Mouse (Mus musculus) limb, embryonic 10.5 days (tissue): Measurements from ENCODE around the gene Serpina3k. TPM values are rescaled to one million over a fixed set of nuclear protein-coding genes. Genes with fewer than 3 reads are reported as not detected.
"Not testable (repeated sequence)": the region's sequence is repeated elsewhere in the genome, so short reads cannot be mapped to it uniquely, and the experiment has no call there.

Source experiments
- DNase-seq: peaks from one replicate; pipeline ENCODE4 v3.0.0-alpha.2; 2017; ENCODE audit warnings: low spot score
- H3K27ac ChIP-seq: fragments of 300-500 bp; sonication (generic); 2 replicates; pipeline ENCODE4 v1.5.1; 2016; ENCODE audit warnings: mild to moderate bottlenecking
- H3K27me3 ChIP-seq: fragments of 300-500 bp; sonication (generic); 2 replicates; pipeline ENCODE4 v1.6.1; 2016; ENCODE audit warnings: low read depth, mild to moderate bottlenecking; ENCODE audit not compliant: poor library complexity, severe bottlenecking
- H3K36me3 ChIP-seq: fragments of 300-500 bp; sonication (generic); 2 replicates; pipeline ENCODE4 v1.6.1; 2016; ENCODE audit warnings: mild to moderate bottlenecking, moderate library complexity
- H3K4me1 ChIP-seq: fragments of 300-500 bp; sonication (generic); 2 replicates; pipeline ENCODE4 v1.6.1; 2016
- H3K4me3 ChIP-seq: fragments of 300-500 bp; sonication (generic); 2 replicates; pipeline ENCODE4 v1.5.1; 2016; ENCODE audit warnings: mild to moderate bottlenecking, moderate library complexity
- H3K9me3 ChIP-seq: fragments of 300-500 bp; sonication (generic); replicated peaks from 2 replicates; pipeline ENCODE4 v1.6.1; 2016; ENCODE audit warnings: mild to moderate bottlenecking
- WGBS: fragments of 180-500 bp; shearing (Covaris S2); methylation state at CpG from one replicate; pipeline ENCODE4 v1.1.7; 2016; 5-methylcytosine and 5-hydroxymethylcytosine counted together
- polyA plus RNA-seq: library from polyadenylated mRNA; unstranded; fragments of >200 nt; fragmentation: Nextera tagmentation; extraction: Ambion mirVana; gene quantifications from 2 replicates; pipeline ENCODE4 v1.2.1, GENCODE M21; 2016

Gene Serpina3k
- polyA plus RNA-seq, 1 experiment from 2014 or later: not detected

DNA sequence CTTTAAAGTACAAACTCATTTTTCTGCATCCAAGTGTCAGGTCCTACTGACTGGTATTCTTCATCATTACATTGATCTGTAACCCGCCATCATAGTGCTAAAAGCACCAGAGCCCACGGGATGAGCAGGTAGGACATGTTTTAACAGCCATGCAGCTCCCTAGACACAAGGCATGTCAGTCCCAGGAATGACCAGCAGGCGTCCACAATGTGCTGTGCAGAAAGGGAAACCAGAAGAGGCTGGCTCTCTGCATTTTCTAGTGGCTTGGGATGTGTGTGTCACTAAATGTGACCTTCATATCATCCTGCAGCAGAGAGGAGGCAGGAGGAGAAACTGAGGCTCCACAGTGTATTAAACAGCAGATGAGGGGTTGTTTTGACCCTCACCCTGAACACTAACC, 13.5 kb downstream of the Serpina3k start:
- not testable (repeated sequence) for H3K36me3 ChIP-seq, H3K27ac ChIP-seq, H3K4me1 ChIP-seq, H3K27me3 ChIP-seq, H3K4me3 ChIP-seq, H3K9me3 ChIP-seq
- DNase-seq: peak; percentile 40
- 35% methylated on average over 3 of the region's 3 CpGs for WGBS

DNA sequence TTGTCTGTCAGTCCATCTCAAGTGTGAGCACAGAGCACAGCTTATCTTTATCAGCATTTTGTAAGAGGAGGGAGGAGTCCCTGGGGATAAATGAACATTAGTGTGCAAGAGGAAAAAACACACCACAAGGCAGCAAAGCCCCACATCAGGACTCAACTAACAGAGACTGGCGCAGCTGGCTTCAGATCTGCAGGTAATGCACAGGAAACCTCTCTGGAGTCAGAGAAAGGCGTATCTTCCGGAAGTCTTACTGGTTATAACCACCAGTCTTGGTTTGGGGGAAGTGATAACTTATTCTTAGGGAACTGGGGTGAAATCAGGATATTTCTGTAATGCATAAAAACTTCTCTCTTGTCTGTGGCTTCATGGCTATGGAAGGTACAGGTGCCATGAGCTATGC, 17.7 kb downstream of the Serpina3k start:
- no peak overlapping the region for H3K4me3 ChIP-seq
- DNase-seq: no peak
- H3K9me3 ChIP-seq: no peaks in the 10 kb centered on the region
- no peak overlapping the region for H3K27ac ChIP-seq
- no peaks in the 10 kb centered on the region for H3K27me3 ChIP-seq
- no peaks in the 10 kb centered on the region for H3K4me1 ChIP-seq
- no peaks in the 10 kb centered on the region for H3K36me3 ChIP-seq
- 83% methylated on average over 3 of the region's 3 CpGs for WGBS

DNA sequence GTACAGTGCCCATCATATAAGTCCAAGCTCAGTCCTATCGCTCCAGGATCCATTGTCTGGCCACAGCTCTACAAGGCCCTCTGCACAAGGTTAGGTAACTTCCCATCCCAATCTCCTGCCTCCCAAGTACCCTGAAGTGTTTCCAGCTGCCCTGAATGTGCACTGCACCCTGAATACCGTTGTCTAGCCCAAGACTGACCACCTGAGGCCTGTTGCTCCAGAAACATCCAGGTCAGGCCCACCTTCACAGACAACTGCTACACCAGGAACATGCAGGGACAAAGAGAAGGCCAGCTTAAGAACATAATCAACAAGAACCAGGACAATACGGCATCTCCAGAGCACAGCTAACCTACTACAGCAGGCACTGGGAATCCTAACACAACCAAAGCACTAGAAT, 31.7 kb downstream of the Serpina3k start:
- no peak overlapping the region for H3K4me3 ChIP-seq
- no peaks in the 10 kb centered on the region for H3K27me3 ChIP-seq
- no peaks in the 10 kb centered on the region for H3K36me3 ChIP-seq
- no peak for DNase-seq
- H3K27ac ChIP-seq: no peak overlapping the region
- no peaks in the 10 kb centered on the region for H3K9me3 ChIP-seq
- H3K4me1 ChIP-seq: no peaks in the 10 kb centered on the region
- WGBS: 88% methylated on average over 3 of the region's 3 CpGs

DNA sequence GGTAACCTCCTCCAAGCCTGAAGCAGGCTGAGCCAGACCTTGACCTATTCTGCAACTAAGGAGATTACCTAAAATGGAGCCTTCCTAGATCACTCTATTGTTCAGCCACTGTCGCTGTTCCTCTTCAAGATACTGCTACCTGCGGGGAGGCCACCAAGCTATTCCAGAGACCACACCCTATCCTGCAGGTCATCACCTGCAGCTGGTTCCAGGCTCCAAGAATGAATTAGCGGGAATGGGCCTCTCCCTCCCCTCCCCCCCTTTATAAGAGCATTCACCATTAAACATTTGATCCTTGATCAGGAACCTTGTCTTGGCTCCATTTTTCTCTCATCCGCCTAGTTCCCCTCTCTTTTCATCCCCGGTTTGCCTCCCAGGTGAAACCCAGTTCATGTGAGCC, 38.9 kb downstream of the Serpina3k start:
- WGBS: 72% methylated on average over 5 of the region's 5 CpGs

DNA sequence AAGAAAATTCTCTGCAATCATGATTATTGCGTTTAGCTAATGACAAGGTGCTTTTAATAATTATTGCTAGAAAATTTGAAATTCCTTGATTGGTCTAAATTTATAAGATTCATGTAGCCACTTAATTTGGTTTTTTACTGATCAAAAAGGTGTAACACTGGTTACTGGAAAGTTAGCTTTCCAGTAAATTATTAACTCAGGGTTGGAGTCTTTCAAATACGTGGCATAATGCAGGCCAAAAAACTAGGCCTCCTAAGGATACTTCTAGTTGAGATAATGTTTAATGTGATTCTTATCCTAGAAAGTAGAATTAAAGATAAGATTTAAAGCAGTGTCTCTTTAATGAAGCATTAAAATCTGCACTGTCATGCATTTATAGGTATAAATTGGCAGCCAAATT, 40.1 kb downstream of the Serpina3k start:
- H3K36me3 ChIP-seq, H3K4me3 ChIP-seq, H3K9me3 ChIP-seq, H3K27me3 ChIP-seq, DNase-seq, H3K4me1 ChIP-seq, H3K27ac ChIP-seq: not testable (repeated sequence)
- WGBS: 76% methylated on average over 2 of the region's 2 CpGs

More for the DNA sequence above, 38.9 kb downstream of the Serpina3k start:
- DNase-seq, H3K4me3 ChIP-seq, H3K4me1 ChIP-seq, H3K9me3 ChIP-seq, H3K27me3 ChIP-seq, H3K27ac ChIP-seq, H3K36me3 ChIP-seq: not testable (repeated sequence)

DNA sequence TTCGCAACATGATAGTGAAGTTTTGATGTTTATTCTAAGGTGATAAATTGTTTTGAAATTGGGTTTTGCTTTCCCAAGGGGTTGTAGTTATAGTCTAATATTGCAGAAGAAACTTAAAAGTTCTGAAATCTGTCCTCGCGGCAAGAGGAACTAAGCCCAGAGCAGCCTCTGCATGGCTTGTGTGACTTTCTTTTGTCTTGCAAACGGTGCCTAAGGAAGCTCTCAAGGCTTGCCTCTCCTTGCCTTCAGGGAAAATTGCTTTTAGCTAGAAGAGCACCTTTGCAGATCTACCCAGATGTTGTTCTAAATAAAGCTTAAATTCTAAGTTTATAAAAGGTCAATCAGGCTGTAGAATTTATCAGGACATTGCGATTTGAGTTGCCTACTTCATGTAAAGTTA, 40.5 kb downstream of the Serpina3k start:
- not testable (repeated sequence) for H3K4me1 ChIP-seq, DNase-seq, H3K36me3 ChIP-seq, H3K27me3 ChIP-seq, H3K27ac ChIP-seq, H3K9me3 ChIP-seq, H3K4me3 ChIP-seq
- 53% methylated on average over 5 of the region's 5 CpGs for WGBS

DNA sequence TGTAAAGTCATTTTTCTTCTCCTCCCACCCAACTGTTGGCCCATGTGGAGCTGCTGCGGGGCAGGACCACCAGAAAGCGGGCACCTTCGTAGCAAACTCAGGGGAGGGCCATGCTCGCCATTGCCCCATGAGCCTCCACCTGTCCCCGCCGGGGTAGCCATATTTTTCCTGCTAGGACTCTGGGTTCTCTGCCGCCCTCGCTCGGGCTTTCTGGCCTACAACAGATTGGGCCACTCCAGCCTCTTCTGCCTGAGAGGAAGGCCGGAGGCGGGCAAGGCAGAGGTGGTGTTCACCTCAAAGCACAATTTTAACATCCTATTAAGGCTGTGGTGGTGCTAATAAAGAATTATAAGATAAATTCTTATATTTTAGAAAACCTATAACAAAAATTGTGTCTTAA, 41.6 kb downstream of the Serpina3k start:
- no peaks in the 10 kb centered on the region for H3K4me1 ChIP-seq
- H3K9me3 ChIP-seq: no peaks in the 10 kb centered on the region
- WGBS: 95% methylated on average over 11 of the region's 11 CpGs
- no peak overlapping the region for H3K27ac ChIP-seq
- H3K4me3 ChIP-seq: no peak overlapping the region
- no peak for DNase-seq
- H3K27me3 ChIP-seq: no peaks in the 10 kb centered on the region
- H3K36me3 ChIP-seq: no peaks in the 10 kb centered on the region

DNA sequence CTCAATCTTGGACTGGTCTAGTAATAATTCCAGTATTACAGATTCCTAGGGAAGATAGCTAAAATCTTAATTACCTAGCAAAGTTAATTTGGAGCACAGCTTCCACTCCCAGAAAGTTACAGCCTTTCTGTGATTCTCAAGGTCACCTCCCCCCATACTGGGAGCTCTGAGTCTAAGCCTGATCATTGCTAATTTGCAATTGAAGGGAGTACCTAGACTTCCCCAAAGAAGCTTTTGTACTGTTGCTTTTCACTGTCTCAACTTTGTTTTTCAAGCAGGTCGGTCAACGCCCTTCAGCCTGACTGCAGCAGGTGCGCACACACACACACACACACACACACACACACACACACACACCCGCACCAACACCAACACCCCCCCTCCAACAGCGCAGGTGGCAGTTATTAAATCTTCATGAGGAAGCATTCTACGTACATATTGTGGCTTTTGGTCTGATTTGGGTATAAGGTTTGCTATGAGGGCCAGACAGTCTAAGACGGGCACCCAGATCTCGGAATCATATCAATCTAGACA, 42.9 kb downstream of the Serpina3k start:
- not testable (repeated sequence) for H3K9me3 ChIP-seq

DNA sequence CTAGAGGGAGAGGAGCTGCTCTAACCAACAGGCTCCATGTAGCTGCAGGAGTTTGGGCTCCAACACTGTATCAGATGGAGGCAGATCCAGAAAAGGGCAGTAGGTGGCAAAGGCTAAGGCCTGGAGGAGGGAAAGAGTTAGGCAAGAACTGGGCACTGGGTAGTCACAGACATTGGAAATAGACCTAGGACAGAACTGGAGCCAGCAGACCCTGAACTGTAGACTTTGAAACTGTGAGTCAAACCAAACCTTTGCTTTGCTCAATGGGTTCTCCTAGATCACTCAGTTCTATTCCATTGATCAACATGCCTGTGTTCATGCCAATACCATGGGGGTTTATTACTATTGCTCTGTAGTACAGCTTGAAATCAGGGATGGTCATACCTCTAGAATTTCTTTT, 47.7 kb downstream of the Serpina3k start:
- H3K27me3 ChIP-seq, H3K4me3 ChIP-seq, H3K9me3 ChIP-seq, H3K27ac ChIP-seq, DNase-seq, H3K4me1 ChIP-seq, H3K36me3 ChIP-seq: not testable (repeated sequence)

More for the DNA sequence above, 42.9 kb downstream of the Serpina3k start:
- not testable (repeated sequence) for H3K27ac ChIP-seq, H3K4me1 ChIP-seq, H3K27me3 ChIP-seq, DNase-seq, H3K4me3 ChIP-seq, H3K36me3 ChIP-seq
- 89% methylated on average over 8 of the region's 8 CpGs for WGBS

DNA sequence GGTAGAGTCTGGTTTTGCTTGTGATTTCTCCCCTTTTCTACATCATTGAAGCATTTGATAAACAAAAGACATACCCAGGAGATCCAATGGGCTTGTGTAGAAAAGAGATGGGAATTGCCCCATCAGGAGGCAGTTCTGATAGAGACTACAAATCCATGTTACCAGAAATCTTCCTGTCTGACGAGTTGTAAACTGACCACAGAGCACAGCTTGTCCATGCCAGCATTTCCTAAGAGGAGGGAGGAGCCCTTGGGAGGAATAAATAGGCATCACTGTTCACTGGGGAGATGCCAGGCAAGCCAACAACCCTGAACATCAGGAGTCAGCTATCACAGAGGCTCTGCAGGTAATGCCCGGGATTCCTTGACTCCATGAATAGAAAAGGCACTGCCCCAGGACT, 48.6 kb downstream of the Serpina3k start:
- DNase-seq: not testable (repeated sequence)

DNA sequence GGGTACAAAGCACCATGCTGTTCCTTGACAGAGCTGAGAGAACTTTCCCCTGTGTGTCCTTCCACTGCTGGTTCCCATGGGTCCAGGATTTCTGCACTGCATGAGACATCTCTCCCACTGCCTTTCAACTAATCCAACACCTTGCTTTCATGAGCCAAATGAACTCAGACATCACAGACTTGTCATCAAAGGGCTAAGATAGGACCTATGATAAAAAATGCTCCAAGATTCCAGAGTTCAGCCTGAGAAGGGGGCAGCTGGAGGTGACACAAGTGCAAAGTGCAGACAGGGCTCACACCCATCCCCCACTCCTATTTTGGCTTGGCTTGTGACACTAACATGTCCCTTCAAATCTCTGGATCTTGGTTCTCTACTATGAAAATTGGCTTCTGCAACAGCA, 50.2 kb downstream of the Serpina3k start:
- DNase-seq: peak; percentile 16
- H3K4me1 ChIP-seq: no peaks in the 10 kb centered on the region
- H3K27ac ChIP-seq: no peak overlapping the region
- no peak overlapping the region for H3K4me3 ChIP-seq
- H3K9me3 ChIP-seq: no peaks in the 10 kb centered on the region
- no peaks in the 10 kb centered on the region for H3K36me3 ChIP-seq
- no peaks in the 10 kb centered on the region for H3K27me3 ChIP-seq

More for the DNA sequence above, 48.6 kb downstream of the Serpina3k start:
- WGBS: 76% methylated on average over 2 of the region's 2 CpGs
- not testable (repeated sequence) for H3K4me3 ChIP-seq, H3K4me1 ChIP-seq, H3K27me3 ChIP-seq, H3K27ac ChIP-seq, H3K36me3 ChIP-seq, H3K9me3 ChIP-seq

DNA sequence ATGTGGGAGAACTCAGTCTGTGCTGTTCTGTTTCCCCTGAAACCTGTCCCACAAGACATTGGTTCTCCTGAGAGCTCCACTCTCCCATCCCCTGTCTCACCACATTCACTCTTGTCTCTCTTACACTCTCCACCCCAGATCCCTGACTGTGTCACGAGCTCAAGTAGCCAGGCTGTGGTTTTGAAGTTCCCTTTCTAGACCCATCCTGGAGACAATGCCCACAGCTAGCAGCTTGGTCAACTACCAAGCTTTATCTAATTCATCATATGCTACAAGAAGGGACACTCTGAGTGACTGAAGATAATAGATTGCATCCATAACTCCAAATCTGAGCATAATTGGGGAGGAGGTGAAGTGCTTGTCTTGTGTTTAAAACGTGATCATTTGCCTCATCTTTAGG, 52.8 kb downstream of the Serpina3k start:
- not testable (repeated sequence) for H3K27ac ChIP-seq, H3K27me3 ChIP-seq, H3K9me3 ChIP-seq, H3K4me1 ChIP-seq, H3K4me3 ChIP-seq, H3K36me3 ChIP-seq
- 80% methylated on average over 2 of the region's 2 CpGs for WGBS
- DNase-seq: peak; percentile 14
